Mouse (Mus musculus) midbrain, embryonic 10.5 days (tissue): ENCODE measurements around the gene Fhod1. TPM values are rescaled to one million over a fixed set of nuclear protein-coding genes. Genes with fewer than 3 reads are reported as not detected.
"Not testable (repeated sequence)": the region's sequence is repeated elsewhere in the genome, so short reads cannot be mapped to it uniquely, and the experiment has no call there.

Experiments used
- DNase-seq: peaks from one replicate; pipeline ENCODE4 v3.0.0-alpha.2; 2017; ENCODE audit warnings: low spot score
- H3K27ac ChIP-seq: fragments of 300-500 bp; sonication (generic); replicated peaks from 2 replicates; pipeline ENCODE4 v1.5.1; 2016; ENCODE audit warnings: mild to moderate bottlenecking
- H3K27me3 ChIP-seq: fragments of 300-500 bp; sonication (generic); 2 replicates; pipeline ENCODE4 v1.6.1; 2016; ENCODE audit warnings: low read depth, mild to moderate bottlenecking; ENCODE audit not compliant: poor library complexity, severe bottlenecking
- H3K36me3 ChIP-seq: fragments of 300-500 bp; sonication (generic); 2 replicates; pipeline ENCODE4 v1.6.1; 2016; ENCODE audit warnings: mild to moderate bottlenecking, moderate library complexity
- H3K4me1 ChIP-seq: fragments of 300-500 bp; sonication (generic); 2 replicates; pipeline ENCODE4 v1.6.1; 2016
- H3K4me3 ChIP-seq: fragments of 300-500 bp; sonication (generic); 2 replicates; pipeline ENCODE4 v1.5.1; 2016; ENCODE audit warnings: mild to moderate bottlenecking, moderate library complexity
- H3K9me3 ChIP-seq: fragments of 300-500 bp; sonication (generic); replicated peaks from 2 replicates; pipeline ENCODE4 v1.6.1; 2016; ENCODE audit warnings: mild to moderate bottlenecking
- WGBS: fragments of 180-500 bp; shearing (Covaris S2); methylation state at CpG from one replicate; pipeline ENCODE4 v1.1.7; 2016; 5-methylcytosine and 5-hydroxymethylcytosine counted together
- polyA plus RNA-seq: library from polyadenylated mRNA; unstranded; fragments of >200 nt; fragmentation: Nextera tagmentation; extraction: Ambion mirVana; gene quantifications from 2 replicates; pipeline ENCODE4 v1.2.1, GENCODE M21; 2016

The Fhod1 gene
- polyA plus RNA-seq, 1 experiment from 2014 or later = 2.2 TPM

GRCm38 (mm10) chr8:105297511-105298192, 50.1 kb downstream of the Fhod1 start, which contains the start of gene E2f4:
TSS of gene E2f4 (plus strand) at chr8:105297663.
- Histone ChIP-seq H3K36me3 (peaks cover 42% of the 10 kb centered on the region), H3K4me3 (peak within 1 kb of the TSS; percentile 90), H3K27ac (peak within 1 kb of the TSS; percentile 84), H3K9me3 (no peaks in the 10 kb centered on the region), H3K27me3 (peaks cover 10% of the 10 kb centered on the region; the same call in 1 of the 2 replicates), H3K4me1 (peaks cover 23% of the 10 kb centered on the region)
- peak; percentile 95 for DNase-seq
- under 1% methylated on average over 58 of the region's 58 CpGs for WGBS

GRCm38 (mm10) chr8:105295895-105296573, 51.7 kb downstream of the Fhod1 start, which contains the start of gene Exoc3l:
TSS of gene Exoc3l (minus strand) at chr8:105296101.
- no peak for DNase-seq
- H3K4me1 ChIP-seq = peaks cover 23% of the 10 kb centered on the region
- H3K4me3 ChIP-seq = peak within 1 kb of the TSS; percentile 90
- peaks cover 19% of the 10 kb centered on the region for H3K27me3 ChIP-seq
- WGBS = 65% methylated on average over 11 of the region's 11 CpGs
- H3K9me3 ChIP-seq = no peaks in the 10 kb centered on the region
- peaks cover 25% of the 10 kb centered on the region for H3K36me3 ChIP-seq
- peak within 1 kb of the TSS; percentile 84 for H3K27ac ChIP-seq

GRCm38 (mm10) chr8:105295256-105295655, 52.5 kb downstream of the Fhod1 start:
- peak overlapping the region; percentile 16; the same call in 1 of the 2 replicates for H3K4me3 ChIP-seq
- H3K4me1 ChIP-seq = peaks cover 30% of the 10 kb centered on the region
- 73% methylated on average over 11 of the region's 11 CpGs for WGBS
- H3K27me3 ChIP-seq = peaks cover 26% of the 10 kb centered on the region
- H3K9me3 ChIP-seq = no peaks in the 10 kb centered on the region
- DNase-seq = no peak
- no peak overlapping the region for H3K27ac ChIP-seq
- peaks cover 18% of the 10 kb centered on the region for H3K36me3 ChIP-seq

- Histone ChIP-seq H3K27ac (no peak overlapping the region), H3K27me3 (peaks cover 31% of the 10 kb centered on the region), H3K36me3 (peaks cover 13% of the 10 kb centered on the region), H3K4me1 (peaks cover 35% of the 10 kb centered on the region), H3K9me3 (no peaks in the 10 kb centered on the region), H3K4me3 (no peak overlapping the region)
- DNase-seq = no peak
- 64% methylated on average over 9 of the region's 9 CpGs for WGBS
These were observed 53.0 kb downstream of the Fhod1 start for GRCm38 (mm10) chr8:105294776-105295175.

- H3K27me3 ChIP-seq = peaks cover 34% of the 10 kb centered on the region
- H3K4me1 ChIP-seq = peaks cover 38% of the 10 kb centered on the region
- WGBS = 73% methylated on average over 19 of the region's 19 CpGs
- H3K36me3 ChIP-seq = no peaks in the 10 kb centered on the region
- H3K4me3 ChIP-seq = no peak overlapping the region
- no peaks in the 10 kb centered on the region for H3K9me3 ChIP-seq
- H3K27ac ChIP-seq = no peak overlapping the region
- DNase-seq = no peak
These were observed 54.3 kb downstream of the Fhod1 start for GRCm38 (mm10) chr8:105293405-105293804.

- H3K27ac ChIP-seq = no peak overlapping the region
- no peak for DNase-seq
- peaks cover 41% of the 10 kb centered on the region for H3K4me1 ChIP-seq
- H3K27me3 ChIP-seq = peaks cover 34% of the 10 kb centered on the region
- no peak overlapping the region for H3K4me3 ChIP-seq
- H3K9me3 ChIP-seq = no peaks in the 10 kb centered on the region
- H3K36me3 ChIP-seq = no peaks in the 10 kb centered on the region
- WGBS = 79% methylated on average over 7 of the region's 7 CpGs
These were observed 55.3 kb downstream of the Fhod1 start for GRCm38 (mm10) chr8:105292471-105292870.

- H3K27ac ChIP-seq, H3K36me3 ChIP-seq, H3K9me3 ChIP-seq, H3K4me3 ChIP-seq, DNase-seq: not testable (repeated sequence)
- H3K4me1 ChIP-seq = peaks cover 38% of the 10 kb centered on the region
- peaks cover 34% of the 10 kb centered on the region for H3K27me3 ChIP-seq
- WGBS = 64% methylated on average over 3 of the region's 3 CpGs
These were observed 56.0 kb downstream of the Fhod1 start for GRCm38 (mm10) chr8:105291802-105292201.

GRCm38 (mm10) chr8:105291364-105291763, 56.4 kb downstream of the Fhod1 start:
- H3K27ac ChIP-seq, H3K9me3 ChIP-seq, H3K36me3 ChIP-seq, DNase-seq: not testable (repeated sequence)
- peaks cover 34% of the 10 kb centered on the region for H3K27me3 ChIP-seq
- peaks cover 39% of the 10 kb centered on the region for H3K4me1 ChIP-seq
- H3K4me3 ChIP-seq = peak overlapping the region; percentile 63; the same call in 1 of the 2 replicates
- WGBS = 91% methylated on average over 8 of the region's 8 CpGs

GRCm38 (mm10) chr8:105290554-105291314, 57.0 kb downstream of the Fhod1 start:
- Histone ChIP-seq H3K9me3 (no peaks in the 10 kb centered on the region), H3K4me1 (peaks cover 42% of the 10 kb centered on the region), H3K4me3 (peak overlapping the region; percentile 63), H3K36me3 (peaks cover 1% of the 10 kb centered on the region; the same call in 1 of the 2 replicates), H3K27ac (0 out of 2 replicates have a peak overlapping the region, but pooled peaks have one; percentile 50), H3K27me3 (peaks cover 34% of the 10 kb centered on the region)
- peak; percentile 90 for DNase-seq
- whole genome bisulfite sequencing = 5% methylated on average over 31 of the region's 31 CpGs

GRCm38 (mm10) chr8:105289805-105290460, 57.8 kb downstream of the Fhod1 start, which contains the start of gene 4931428F04Rik:
TSS of gene 4931428F04Rik (minus strand) at chr8:105289864.
- DNase-seq = peak; percentile 74
- peaks cover 9% of the 10 kb centered on the region for H3K36me3 ChIP-seq
- H3K4me1 ChIP-seq = peaks cover 47% of the 10 kb centered on the region
- H3K9me3 ChIP-seq = no peaks in the 10 kb centered on the region
- WGBS = 3% methylated on average over 43 of the region's 43 CpGs
- peaks cover 42% of the 10 kb centered on the region for H3K27me3 ChIP-seq
- peak within 1 kb of the TSS; percentile 63 for H3K4me3 ChIP-seq
- peak within 1 kb of the TSS; percentile 95 for H3K27ac ChIP-seq

- Histone ChIP-seq H3K9me3 (no peaks in the 10 kb centered on the region), H3K27me3 (peaks cover 49% of the 10 kb centered on the region), H3K36me3 (peaks cover 15% of the 10 kb centered on the region), H3K4me1 (peaks cover 47% of the 10 kb centered on the region), H3K4me3 (peak overlapping the region; percentile 63), H3K27ac (peak overlapping the region; percentile 95)
- peak; percentile 95 for DNase-seq
- under 1% methylated on average over 53 of the region's 53 CpGs for WGBS
These were observed 58.6 kb downstream of the Fhod1 start for GRCm38 (mm10) chr8:105288958-105289732.
